Mouse (Mus musculus) cortical plate, adult 2 months (tissue): ENCODE data around the gene Smtnl2.

Experiments
- CTCF ChIP-seq: fragments of 200-500 bp; IDR thresholded peaks from 2 replicates; pipeline ENCODE4 v1.5.1; 2011; ENCODE audit warnings: mild to moderate bottlenecking, control low read depth, low read length; ENCODE audit not compliant: insufficient read depth; ENCODE audit errors: extremely low read depth
- POLR2A ChIP-seq: fragments of 200-500 bp; IDR thresholded peaks from 2 replicates; pipeline ENCODE4 v1.6.1; 2011; ENCODE audit warnings: mild to moderate bottlenecking, low read length, control low read depth; ENCODE audit not compliant: insufficient read depth; ENCODE audit errors: extremely low read depth

DNA sequence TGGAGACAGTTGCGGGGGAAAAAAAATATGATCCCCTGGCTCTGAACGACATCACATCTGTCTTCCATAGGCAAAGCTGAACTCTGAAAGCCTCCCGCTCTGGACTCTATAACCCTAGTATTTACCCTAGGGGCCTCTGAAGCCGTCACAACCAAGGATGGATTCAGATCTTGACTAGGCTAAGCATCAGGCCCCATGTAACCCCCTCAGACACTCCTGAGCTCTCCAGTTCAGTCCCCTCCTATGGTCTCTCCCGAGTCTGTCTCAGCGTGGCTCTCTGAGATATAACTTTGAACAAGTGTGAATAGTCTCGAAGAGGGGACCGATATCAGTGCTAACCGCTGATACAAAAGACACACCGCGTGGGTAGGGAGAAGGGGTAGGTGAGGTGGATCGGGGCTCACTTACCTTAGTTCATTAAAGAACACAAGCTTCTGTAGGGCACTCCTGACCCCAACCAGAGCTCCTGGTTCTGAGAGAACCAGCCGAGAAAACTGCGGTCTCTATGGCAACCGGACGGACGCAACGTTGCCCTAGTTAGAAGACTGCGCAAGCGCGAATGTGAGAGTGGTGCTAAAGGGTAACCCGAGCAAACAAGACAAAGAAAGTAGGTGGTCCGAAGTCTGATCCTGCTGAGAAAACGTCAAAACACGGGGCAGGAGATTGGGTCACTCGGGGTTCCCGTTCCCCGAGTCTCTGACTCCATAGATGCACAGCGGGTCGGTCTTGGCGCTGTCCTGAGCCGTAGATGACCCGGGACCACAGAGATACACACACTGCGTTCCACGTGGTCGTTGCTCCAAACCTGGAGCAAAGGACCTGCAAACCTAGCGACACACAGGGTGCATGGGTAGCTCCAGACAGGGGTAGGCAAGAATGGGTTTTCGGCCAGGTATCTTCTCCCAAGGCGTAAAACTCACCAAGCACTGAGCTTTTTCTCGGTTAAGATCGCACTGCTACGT is 49.8 kb downstream of the Smtnl2 start:
- TF ChIP-seq CTCF (no peak), POLR2A (no peak)
